Mouse (Mus musculus): Measurements from ENCODE around the gene Snrnp27. TPM values are rescaled to one million over a fixed set of nuclear protein-coding genes. Genes with fewer than 3 reads are reported as not detected.

Gene Snrnp27
- total RNA-seq (2014; rRNA removed; ENCODE audit: low replicate concordance): 10.3 and 16.8 TPM in 2 replicates
- polyA plus RNA-seq (2015; fragmentation: Nextera tagmentation; extraction: Ambion mirVana): 86.6 and 92.1 TPM in 2 replicates

- peak within 1 kb of the TSS; percentile 94 for H3K4me3 ChIP-seq (ENCODE audit: low read depth, low read length)
- peak within 1 kb of the TSS; percentile 75 for H3K27ac ChIP-seq (ENCODE audit: low read depth)
- H3K27me3 ChIP-seq (ENCODE audit: control insufficient read depth, insufficient read depth, low read length): no peaks in the 10 kb centered on the region
- TF ChIP-seq CTCF (IDR thresholded peaks at IDR 0.05; ENCODE audit: low read depth) (no peak), EP300 (IDR thresholded peaks at IDR 0.05; ENCODE audit: low read depth) (peak; percentile 32; the same call in 1 of the 2 replicates)
- H3K4me2 ChIP-seq (ENCODE audit: low read depth, low read length): peak within 1 kb of the TSS; percentile 64
- H3K4me1 ChIP-seq (ENCODE audit: control insufficient read depth, insufficient read depth): no peaks in the 10 kb centered on the region
- H3K9me3 ChIP-seq (replicated peaks; ENCODE audit: control insufficient read depth, low read length): no peaks in the 10 kb centered on the region
- peak; percentile 87 for DNase-seq (ENCODE audit: low spot score)
- peak; percentile 94 for ATAC-seq (ENCODE audit: insufficient read depth, low read depth)
- peaks cover 35% of the 10 kb centered on the region for H3K36me3 ChIP-seq (replicated peaks; ENCODE audit: control insufficient read depth, insufficient read depth, low read length)
- 3% methylated on average over 36 of the region's 36 CpGs for WGBS
- peak within 1 kb of the TSS; percentile 89 for H3K9ac ChIP-seq (replicated peaks; ENCODE audit: low read depth, low read length)
Measured at GRCm38 (mm10) chr6:86683872-86684654, at the start of gene Snrnp27. Gene Snrnp27 (minus strand): TSS chr6:86684522.

- DNase-seq (ENCODE audit: low spot score) (peak; percentile 96), ATAC-seq (ENCODE audit: insufficient read depth, low read depth) (peak; percentile 94)
- under 1% methylated on average over 57 of the region's 59 CpGs for WGBS
- H3K27me3 ChIP-seq (ENCODE audit: control insufficient read depth, insufficient read depth, low read length): no peaks in the 10 kb centered on the region
- no peaks in the 10 kb centered on the region for H3K9me3 ChIP-seq (replicated peaks; ENCODE audit: control insufficient read depth, low read length)
- H3K36me3 ChIP-seq (replicated peaks; ENCODE audit: control insufficient read depth, insufficient read depth, low read length): no peaks in the 10 kb centered on the region
- H3K4me2 ChIP-seq (ENCODE audit: low read depth, low read length): peak within 1 kb of the TSS; percentile 99
- peak within 1 kb of the TSS; percentile 76 for H3K27ac ChIP-seq (ENCODE audit: low read depth)
- H3K4me3 ChIP-seq (ENCODE audit: low read depth, low read length): peak within 1 kb of the TSS; percentile 95
- peak within 1 kb of the TSS; percentile 73 for H3K9ac ChIP-seq (replicated peaks; ENCODE audit: low read depth, low read length)
- no peaks in the 10 kb centered on the region for H3K4me1 ChIP-seq (ENCODE audit: control insufficient read depth, insufficient read depth)
- TF ChIP-seq CTCF (IDR thresholded peaks at IDR 0.05; ENCODE audit: low read depth): no peak
- TF ChIP-seq EP300 (IDR thresholded peaks at IDR 0.05; ENCODE audit: low read depth): no peak
Measured at GRCm38 (mm10) chr6:86733183-86733876, 49.0 kb upstream of the Snrnp27 start, which contains the start of gene Gmcl1. Gene Gmcl1 (minus strand): TSS chr6:86733383.

- peak overlapping the region; percentile 76 for H3K27ac ChIP-seq (ENCODE audit: low read depth)
- H3K9ac ChIP-seq (replicated peaks; ENCODE audit: low read depth, low read length): peak overlapping the region; percentile 73
- TF ChIP-seq CTCF (IDR thresholded peaks at IDR 0.05; ENCODE audit: low read depth) (no peak), EP300 (IDR thresholded peaks at IDR 0.05; ENCODE audit: low read depth) (no peak)
- ATAC-seq (ENCODE audit: insufficient read depth, low read depth) (peak; percentile 21), DNase-seq (ENCODE audit: low spot score) (peak; percentile 12)
- no peaks in the 10 kb centered on the region for H3K4me1 ChIP-seq (ENCODE audit: control insufficient read depth, insufficient read depth)
- WGBS: under 1% methylated on average over 61 of the region's 62 CpGs
- no peaks in the 10 kb centered on the region for H3K27me3 ChIP-seq (ENCODE audit: control insufficient read depth, insufficient read depth, low read length)
- H3K9me3 ChIP-seq (replicated peaks; ENCODE audit: control insufficient read depth, low read length): no peaks in the 10 kb centered on the region
- H3K36me3 ChIP-seq (replicated peaks; ENCODE audit: control insufficient read depth, insufficient read depth, low read length): no peaks in the 10 kb centered on the region; the same call in 1 of the 2 replicates
- H3K4me2 ChIP-seq (ENCODE audit: low read depth, low read length): peak overlapping the region; percentile 99
- peak overlapping the region; percentile 95 for H3K4me3 ChIP-seq (ENCODE audit: low read depth, low read length)
Measured at GRCm38 (mm10) chr6:86732276-86733173, 48.2 kb upstream of the Snrnp27 start.

GRCm38 (mm10) chr6:86728711-86729110 is 44.4 kb upstream of the Snrnp27 start:
- no peak overlapping the region for H3K4me3 ChIP-seq (ENCODE audit: low read depth, low read length)
- no peaks in the 10 kb centered on the region for H3K4me1 ChIP-seq (ENCODE audit: control insufficient read depth, insufficient read depth)
- ATAC-seq (ENCODE audit: insufficient read depth, low read depth) (no peak), DNase-seq (ENCODE audit: low spot score) (no peak)
- H3K27me3 ChIP-seq (ENCODE audit: control insufficient read depth, insufficient read depth, low read length): no peaks in the 10 kb centered on the region
- H3K4me2 ChIP-seq (ENCODE audit: low read depth, low read length): no peak overlapping the region
- WGBS: 91% methylated on average over 5 of the region's 5 CpGs
- peaks cover 7% of the 10 kb centered on the region for H3K36me3 ChIP-seq (replicated peaks; ENCODE audit: control insufficient read depth, insufficient read depth, low read length)
- H3K9me3 ChIP-seq (replicated peaks; ENCODE audit: control insufficient read depth, low read length): no peaks in the 10 kb centered on the region
- no peak overlapping the region for H3K27ac ChIP-seq (ENCODE audit: low read depth)
- no peak overlapping the region for H3K9ac ChIP-seq (replicated peaks; ENCODE audit: low read depth, low read length)
- no peak for TF ChIP-seq EP300 (IDR thresholded peaks at IDR 0.05; ENCODE audit: low read depth)
- no peak for TF ChIP-seq CTCF (IDR thresholded peaks at IDR 0.05; ENCODE audit: low read depth)

DNA sequence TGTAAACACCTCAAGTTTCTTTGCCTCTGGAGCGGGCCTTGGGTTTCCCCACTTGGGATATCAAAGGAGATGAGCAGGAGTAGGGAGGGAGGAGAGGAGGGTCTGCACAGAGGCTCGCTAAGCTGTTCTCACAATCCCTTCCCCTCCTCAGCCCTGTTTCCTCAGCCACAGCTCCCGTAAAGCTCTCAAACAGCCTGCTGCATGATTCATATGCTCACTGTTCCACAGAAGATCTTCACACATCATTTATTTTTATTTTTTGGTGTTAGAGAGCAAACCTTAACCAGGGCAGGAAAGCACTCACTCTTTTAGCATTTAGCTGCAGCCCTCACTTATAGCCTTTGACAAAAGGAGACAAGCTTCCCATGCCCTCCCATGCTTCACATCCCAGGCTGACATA is 37.7 kb upstream of the Snrnp27 start:
- ATAC-seq (ENCODE audit: insufficient read depth, low read depth): no peak
- WGBS: 89% methylated on average over 3 of the region's 3 CpGs

More for the DNA sequence above, 37.7 kb upstream of the Snrnp27 start:
- no peaks in the 10 kb centered on the region for H3K9me3 ChIP-seq (replicated peaks; ENCODE audit: control insufficient read depth, low read length)
- TF ChIP-seq EP300 (IDR thresholded peaks at IDR 0.05; ENCODE audit: low read depth): no peak
- TF ChIP-seq CTCF (IDR thresholded peaks at IDR 0.05; ENCODE audit: low read depth): no peak
- H3K4me2 ChIP-seq (ENCODE audit: low read depth, low read length): no peak overlapping the region
- no peak for DNase-seq (ENCODE audit: low spot score)
- H3K4me3 ChIP-seq (ENCODE audit: low read depth, low read length): no peak overlapping the region
- H3K27me3 ChIP-seq (ENCODE audit: control insufficient read depth, insufficient read depth, low read length): no peaks in the 10 kb centered on the region
- no peaks in the 10 kb centered on the region for H3K4me1 ChIP-seq (ENCODE audit: control insufficient read depth, insufficient read depth)
- H3K9ac ChIP-seq (replicated peaks; ENCODE audit: low read depth, low read length): no peak overlapping the region
- peaks cover 24% of the 10 kb centered on the region for H3K36me3 ChIP-seq (replicated peaks; ENCODE audit: control insufficient read depth, insufficient read depth, low read length)
- no peak overlapping the region for H3K27ac ChIP-seq (ENCODE audit: low read depth)

All from heart, postnatal 0 days (tissue).